Mouse (Mus musculus) thymus, postnatal 10 days (tissue): ENCODE measurements around the gene Dusp28.

Experiments
- DNase-seq, 2 experiments: peaks; one replicate each; pipeline ENCODE4 v3.0.0; 2021; ENCODE audit warnings: low spot score in 2 of 2

The Dusp28 gene

DNA sequence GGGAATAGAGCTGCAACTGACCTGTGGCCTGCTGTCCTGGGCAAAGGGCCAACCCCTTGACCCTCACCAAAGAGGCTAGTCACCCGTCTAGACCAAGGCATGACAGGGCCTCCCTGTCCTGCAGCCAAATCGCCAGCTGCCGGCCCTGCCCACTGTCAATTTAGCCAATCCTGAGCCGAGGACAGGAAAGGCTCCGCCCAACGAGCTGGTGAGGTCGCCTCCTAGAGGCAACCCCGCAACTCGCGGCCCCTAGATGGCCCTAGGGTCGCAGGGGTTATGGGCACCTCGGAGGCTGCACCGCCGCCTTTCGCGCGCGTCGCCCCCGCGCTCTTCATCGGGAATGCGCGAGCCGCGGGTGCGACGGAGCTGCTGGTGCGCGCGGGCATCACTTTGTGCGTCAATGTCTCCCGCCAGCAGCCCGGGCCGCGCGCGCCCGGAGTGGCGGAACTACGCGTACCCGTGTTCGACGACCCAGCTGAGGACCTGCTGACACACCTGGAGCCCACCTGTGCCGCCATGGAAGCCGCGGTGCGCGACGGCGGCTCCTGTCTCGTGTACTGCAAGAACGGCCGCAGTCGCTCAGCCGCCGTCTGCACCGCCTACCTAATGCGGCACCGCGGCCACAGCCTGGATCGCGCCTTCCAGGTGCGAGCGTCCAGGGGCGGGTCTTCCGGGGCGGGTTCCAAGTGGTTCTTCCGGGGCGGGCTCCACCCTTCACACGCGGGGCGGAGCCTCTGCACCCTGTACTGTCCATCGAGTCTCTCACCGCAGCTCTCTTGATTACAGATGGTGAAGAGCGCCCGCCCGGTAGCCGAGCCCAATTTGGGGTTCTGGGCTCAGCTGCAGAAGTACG, at the start of gene Dusp28:
TSS of gene Dusp28 (plus strand) at position 203 of the 853 bp plus-strand sequence.
- peak; percentile 77 to 79 for DNase-seq

DNA sequence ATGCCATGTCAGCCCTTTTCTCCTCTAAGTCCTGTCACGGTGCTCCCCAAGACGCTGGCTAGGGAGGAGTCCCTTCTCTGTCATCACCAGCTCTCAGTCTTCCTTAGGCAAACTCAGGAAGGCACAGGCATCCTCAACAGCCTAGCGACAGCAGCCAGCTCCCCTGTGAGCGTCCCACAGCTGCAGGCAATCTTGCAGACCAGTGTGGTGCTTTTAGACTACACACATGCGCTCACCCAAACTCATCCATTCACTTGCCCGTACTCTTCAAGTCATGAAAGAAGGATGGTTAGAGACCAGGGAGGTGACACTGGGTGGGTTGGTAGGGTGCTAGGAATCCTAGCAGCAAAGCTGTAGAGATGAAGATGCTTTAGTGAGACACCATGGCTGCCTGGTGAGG, 45.3 kb upstream of the Dusp28 start:
- no peak for DNase-seq

DNA sequence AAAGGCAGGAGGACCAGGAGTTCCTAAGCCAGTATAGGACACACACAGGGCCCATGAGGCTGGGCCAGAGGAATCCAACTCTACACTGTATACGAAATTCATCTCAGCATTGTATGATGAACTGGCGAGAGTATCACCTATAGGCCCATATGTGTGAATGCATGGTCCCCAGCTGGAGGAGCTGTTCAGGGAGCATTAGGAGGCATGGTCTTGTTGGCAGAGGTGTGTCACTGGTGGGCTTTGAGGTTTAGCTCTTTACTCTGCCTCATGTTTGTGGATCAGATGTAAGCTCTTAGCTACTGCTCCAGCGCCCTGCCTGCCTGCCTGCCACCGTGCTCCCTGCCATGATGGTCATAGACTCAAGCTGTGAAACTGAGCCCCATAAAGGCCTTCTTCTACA, 43.5 kb upstream of the Dusp28 start:
- no peak for DNase-seq

DNA sequence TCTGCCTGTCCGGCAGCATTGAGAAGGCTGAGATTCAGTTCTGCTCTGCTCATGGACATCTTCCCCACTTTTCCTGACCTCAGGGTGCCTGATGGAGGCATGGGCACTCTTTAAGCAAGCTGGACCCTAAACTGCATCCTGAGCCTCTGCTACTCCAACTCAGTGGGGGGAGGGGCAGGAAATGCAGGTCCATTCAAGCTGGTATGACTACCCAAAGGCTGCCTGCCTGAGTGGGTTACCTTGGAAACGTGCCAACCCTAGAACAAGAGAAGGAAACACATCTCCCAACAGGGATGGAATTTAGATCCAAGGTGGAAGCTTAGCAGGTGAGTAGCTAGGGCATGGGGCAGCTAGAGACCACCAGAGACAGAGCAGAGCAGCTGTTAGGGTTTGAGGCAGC, 40.6 kb upstream of the Dusp28 start:
- no peak for DNase-seq

DNA sequence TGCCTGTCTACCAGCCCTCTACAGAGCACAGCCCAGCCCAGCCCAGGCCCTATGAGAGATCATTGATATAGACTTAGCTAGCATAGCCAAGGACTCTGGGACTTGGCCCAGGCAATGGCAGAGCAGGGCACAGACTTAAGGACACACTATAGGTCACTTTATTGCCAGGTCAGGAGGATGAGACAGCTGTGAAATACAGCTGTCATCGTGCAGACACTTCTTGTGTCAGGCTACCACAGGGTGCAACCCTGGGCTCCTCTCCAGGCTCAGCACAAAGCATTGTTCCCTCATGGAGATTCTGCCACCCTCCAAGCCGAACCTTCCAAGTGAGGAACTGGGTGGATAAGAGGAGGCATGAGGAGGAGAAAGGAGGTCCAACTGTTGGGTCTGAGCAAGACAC, 36.8 kb upstream of the Dusp28 start:
- DNase-seq, result no peak

DNA sequence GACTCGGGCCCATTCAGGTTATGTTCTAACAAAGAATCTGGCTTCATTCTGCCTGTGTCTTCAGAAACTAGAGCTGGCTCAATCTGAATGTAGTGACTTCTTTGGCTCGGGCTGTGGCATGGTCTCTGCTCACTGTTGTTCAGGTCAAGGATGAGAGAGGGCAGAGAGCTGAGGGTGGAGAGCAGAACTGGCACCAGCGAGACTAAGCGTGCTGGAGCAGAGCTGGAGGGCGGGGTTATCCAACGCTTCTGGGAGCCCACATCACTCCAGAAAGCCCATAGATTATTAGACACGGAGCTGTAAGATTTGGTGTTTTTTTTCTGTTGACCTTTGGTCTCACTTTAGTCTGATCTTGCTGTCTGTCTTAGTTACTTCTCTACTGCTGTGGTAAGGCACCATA, 34.1 kb upstream of the Dusp28 start:
- DNase-seq, result no peak

DNA sequence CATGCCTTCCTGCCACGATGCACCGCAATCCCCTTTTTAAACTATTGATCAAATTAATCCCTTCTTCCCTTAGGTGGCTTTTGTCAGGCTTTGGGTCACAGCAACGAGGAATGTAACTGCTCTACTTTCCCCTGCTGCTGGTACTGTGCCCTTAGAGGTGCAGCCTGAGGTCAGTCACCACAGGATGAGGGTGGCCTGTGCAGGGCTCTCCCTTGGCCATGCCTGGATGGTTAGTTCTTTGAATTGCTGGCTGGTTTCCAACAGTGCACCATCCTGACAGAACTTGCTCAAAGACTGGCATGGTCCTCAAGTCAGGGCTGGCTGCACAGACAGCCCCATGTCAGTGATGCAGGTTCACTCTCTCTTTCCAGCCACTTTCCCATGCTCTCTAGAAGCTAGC, 32.8 kb upstream of the Dusp28 start:
- DNase-seq, result no peak

DNA sequence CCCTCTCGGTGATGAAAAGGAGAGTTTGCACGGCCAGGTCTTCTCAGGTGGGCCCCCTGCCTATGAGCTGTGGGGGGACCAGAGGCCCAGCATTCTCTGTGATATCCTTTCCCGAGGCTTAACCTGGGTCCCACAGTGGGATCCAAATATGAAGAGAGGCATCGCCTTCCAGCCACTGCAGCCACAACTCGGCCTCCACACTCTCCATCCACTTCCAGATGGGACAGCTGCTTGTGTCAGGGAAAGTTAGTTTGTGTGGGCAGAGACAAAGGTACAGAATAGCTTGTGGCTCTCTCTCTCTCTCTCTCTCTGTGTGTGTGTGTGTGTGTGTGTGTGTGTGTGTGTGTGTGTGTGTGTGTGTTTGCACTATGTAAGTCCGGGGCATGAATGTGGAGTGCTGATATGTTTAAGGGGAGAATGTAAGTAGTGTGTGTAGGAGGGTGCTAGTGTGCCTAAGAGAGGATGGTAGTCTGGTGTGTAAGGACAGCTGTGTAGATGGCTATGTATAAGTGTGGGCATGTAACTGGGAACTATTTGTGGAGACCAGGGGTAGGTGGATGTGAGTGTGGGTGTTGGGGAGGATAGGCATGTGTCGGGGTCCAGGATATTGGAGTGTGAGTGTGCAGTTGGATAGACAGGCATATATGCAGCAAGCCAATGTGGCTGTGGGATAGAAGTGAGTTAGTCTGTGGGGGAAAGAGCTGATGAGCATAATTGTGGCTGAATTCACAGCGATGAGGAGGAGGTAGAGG, 31.2 kb upstream of the Dusp28 start:
- DNase-seq, result no peak

DNA sequence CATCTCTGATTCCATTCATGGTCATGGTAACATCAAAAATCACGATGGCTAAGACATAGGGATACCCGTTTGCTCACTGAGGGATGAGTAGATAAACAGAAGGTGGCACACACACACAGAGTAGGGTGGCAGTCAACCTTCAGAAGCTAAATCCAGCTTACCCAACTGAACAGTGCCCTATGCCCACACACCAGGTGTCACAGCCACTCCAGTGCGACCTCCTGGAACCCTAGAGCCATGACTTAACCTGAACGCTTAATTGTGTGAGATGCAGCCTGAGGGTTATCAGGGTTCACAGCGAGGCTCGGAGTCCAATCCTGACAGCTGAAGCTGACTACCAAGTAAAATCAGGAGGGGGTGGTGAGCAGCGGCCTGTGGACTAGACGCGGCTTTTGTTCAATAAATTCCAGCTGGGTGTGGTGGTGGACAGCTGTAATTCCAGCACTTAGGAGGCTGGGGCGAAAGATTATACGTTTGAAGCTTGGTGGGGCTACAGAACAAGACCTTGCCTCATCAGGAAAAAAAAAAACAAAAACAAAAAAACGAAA, 29.3 kb upstream of the Dusp28 start:
- DNase-seq, result no peak

DNA sequence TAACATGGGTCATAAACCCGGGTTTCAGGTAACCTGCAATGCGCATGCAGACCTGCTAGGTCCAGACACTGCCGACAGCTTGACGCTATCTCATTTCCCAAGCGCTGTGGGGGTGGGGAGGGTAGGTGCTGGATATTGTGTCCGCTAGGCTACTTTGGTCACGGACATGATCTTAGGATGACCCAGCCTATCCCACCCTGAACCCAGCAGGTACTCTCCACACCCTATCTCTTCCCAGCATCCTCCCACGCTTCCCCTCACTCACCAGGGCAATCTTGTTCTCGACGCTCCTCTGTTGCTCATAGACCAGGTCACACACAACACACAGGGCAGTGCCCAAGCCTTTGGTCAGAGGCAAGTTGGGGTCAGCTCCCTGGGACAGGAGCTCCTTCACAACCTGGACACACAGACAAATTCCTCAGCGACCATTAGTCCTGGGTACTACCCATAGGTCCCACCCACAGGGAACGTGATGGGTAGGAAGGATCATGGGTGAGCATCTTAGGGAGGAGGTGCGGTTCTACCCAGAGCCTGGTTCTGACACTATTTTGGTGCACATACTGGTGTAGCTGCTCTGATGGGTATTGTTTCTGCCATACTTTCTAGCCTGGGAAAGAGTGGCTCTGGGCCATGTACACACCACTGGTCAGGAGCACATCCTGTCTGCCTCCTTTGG, 28.6 kb upstream of the Dusp28 start:
- no peak for DNase-seq

DNA sequence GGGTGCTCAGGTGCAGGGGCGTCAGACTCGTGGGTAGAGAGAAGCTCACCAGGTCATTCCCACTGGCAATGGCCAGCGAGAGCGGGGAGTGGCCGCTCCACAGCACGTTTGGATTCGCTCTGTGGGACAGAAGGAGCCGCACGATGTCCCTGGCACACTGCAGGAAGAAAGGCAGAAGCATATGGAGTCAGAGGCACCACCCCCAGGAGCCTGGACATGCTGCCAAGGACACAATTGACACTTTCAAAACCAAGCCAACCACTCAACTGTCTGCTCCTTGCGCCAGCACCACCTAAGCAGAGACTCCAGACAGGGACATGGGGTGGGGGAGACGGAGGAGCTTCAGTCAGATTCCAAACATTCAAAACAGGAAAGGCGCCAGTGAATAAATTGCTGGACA, 27.5 kb upstream of the Dusp28 start:
- no peak for DNase-seq

DNA sequence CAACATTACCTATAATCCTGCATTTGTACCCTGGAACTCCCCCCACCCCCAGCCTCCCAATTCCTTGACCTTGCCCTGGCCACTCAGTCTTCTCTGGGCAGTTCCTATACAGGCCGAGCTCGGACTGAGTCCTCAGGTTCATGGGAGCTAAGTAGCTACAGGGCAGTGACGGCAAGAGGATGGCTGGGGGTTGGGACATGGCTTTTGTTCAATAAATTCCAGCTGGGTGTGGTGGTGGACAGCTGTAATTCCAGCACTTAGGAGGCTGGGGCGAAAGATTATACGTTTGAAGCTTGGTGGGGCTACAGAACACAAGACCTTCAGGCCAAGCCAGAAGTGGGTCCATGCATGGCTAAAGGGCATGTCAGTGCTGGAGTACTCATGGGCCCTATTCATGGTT, 26.7 kb upstream of the Dusp28 start:
- DNase-seq, result no peak

DNA sequence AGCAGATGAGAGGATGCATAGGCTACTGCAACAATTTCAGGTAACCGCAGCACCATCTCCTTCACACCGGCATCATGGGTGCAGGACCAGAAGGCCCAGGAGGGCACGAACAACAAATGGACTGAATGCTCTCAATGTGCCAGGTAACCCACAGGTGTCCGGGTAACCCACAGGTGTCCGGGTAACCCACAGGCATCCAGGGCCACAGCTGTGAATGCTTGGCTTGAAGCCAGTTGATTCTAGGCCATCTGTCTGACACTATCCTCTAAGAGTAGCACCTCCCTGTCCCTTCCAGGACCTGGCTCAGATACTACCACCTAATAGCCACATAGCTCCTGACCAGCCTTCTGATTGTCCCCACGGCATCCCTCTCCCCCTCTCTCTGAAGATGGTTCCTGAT, 24.8 kb upstream of the Dusp28 start:
- no peak for DNase-seq

DNA sequence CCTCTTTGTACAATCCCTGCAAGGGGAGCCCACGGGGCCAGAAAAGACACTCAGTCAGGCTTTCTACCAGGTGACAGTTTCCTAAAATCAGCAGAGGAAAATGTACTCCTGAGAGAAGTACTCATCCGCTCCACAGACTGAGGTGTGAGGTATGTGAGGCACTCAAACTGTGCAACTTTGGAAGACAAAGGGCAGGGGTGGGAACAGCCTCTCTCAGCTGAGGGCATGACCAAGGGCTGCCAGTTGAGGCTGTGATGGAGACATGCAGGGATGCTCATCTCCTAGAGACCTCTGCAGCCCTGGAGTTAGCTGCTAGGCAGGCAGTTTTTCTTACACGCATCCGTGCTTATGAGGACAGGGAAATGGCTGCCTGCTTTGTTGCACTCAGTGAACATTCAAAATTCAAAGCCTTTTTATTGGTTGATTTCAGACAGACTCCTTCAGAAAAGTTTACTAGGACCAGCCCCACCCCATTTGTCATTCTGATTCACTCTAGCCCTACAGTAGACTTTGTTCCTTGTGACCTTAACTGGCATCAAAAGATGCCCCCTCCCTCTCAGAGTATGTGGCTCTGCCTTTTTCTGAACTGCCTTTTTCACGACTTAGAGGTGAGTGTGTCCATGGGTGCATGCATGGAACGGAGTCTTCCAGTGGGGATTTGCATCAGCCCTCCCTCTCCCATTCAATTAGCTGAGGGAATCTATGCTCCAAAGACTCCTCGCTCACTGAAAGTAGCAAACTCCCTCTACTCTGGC, 17.7 kb upstream of the Dusp28 start:
- DNase-seq, result no peak

DNA sequence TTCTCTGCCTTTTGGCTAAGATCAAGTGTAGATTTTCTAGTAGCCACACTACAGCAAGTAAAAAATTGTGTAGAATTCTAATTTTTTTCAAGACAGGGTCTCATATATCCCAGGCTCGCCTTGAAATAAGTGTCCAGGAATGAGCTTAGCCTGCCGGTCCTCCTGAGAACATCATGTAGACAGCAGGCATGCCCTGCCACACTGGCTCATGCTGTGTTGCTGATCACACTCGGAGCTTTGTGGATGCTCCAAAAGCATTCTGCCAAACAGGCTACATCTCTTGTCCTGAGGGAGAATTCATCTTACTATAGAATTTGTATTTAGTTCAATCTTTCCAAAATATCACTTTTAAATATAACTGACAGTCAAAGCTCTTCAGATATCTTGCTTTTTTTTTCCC, 14.0 kb upstream of the Dusp28 start:
- DNase-seq, result no peak

DNA sequence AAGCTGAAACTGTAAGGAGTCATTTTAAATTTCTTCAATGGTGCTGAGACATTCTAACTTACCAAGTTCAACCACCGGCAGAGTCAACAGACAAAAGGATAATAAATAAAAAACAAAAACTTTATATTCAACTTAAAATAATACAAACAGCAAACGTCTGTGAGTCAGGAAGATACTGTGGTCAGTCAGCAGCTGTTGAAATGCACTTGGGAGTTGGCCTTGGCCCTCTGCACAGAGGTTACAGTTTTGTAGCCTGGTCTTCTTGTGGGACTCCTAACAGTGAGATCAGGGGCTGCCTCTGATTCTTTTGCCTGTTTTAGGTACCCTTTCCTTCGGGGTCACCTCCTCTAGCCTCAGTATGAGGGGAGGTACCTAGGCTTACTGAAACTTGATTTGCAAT, 12.9 kb upstream of the Dusp28 start:
- no peak for DNase-seq

DNA sequence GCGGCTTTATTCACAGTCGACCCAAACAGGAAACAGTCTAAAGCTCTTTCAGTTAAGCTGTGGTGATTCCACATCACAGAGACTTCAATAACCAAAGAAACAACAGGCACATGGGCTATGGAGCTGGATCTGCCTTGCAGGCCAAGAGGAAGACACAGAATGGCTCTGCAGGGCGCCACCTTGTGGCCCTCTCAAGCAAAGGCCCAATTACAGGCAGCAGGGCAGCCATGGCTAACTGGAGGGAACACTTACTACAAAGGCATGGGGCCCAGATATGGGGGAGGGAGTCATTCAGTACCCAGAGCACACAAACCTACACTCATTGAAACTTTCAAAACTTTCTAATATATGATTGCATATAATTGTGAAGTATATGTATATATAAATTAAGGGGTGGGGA, 11.7 kb upstream of the Dusp28 start:
- DNase-seq, result peak; percentile 59 to 70

DNA sequence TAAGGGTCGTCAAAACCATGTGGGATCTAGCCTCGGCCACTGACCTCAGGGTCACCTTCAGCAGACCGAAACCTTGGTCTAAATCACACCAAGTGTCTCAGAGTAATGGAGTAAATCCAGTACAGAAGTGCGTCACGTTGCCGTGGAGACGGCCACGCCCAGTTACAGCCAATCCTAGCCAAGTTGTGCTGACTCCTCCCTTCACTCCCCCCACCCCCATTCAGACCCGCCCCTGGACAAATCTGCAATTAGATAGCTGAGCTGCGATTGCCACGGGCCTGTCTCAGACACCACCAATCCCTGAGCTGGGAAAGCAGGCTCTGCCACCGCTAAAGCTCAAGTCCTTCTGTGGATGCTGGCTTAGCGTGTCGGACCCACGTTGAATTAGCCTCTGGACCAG, 4.0 kb upstream of the Dusp28 start, which contains the start of gene Ankmy1:
TSS of gene Ankmy1 (minus strand) at position 121 of the 400 bp plus-strand sequence.
- DNase-seq, result no peak

DNA sequence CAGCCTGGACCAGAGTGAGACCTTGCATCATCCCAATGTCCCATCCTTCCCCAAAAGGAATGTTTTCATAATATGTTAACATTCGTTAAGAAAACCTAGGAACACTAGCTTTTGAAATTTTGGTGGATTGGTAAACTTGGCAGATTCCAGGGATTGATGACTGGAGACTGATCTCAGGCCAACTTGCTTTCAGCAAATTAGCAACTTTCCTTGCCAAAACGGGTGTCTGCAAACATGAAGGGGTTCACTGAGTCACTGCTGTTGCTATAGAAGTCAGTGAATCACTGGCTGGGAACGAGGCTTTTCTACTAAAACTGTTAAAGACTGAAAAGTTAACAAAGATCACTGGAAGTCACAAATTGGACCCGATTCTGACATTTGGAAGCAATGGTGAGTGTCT, 3.2 kb upstream of the Dusp28 start:
- DNase-seq, result no peak

DNA sequence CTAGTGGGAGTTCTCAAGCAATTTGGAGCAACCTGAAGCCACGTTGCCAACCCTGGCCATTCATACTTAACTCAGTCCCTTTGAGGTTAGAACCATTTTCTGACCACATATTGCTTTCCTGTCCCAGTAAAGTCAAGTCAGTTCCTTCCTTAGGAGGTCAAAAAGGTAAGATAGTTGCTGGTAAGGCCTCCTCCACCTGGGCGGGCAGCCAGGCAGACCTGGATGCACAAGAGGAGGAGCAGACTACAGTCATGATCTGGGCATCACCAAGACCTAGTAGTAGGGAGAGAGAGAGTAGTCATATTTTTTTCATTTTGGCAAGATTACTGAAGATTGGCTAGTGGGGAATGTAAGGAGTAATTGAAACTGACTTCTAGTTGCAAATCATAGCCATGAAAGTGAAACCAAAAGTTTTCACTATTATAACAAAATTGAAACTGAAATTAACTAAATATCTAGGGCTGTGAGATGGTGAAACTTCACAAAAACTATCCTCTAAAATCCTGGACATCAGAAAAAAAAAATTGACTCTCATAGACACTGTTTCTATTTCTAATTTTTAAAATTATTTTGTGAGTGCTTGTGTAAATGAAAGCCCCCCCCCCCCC, 974 bp upstream of the Dusp28 start:
- DNase-seq, result no peak
